Mouse (Mus musculus) spleen, postnatal 4 days (tissue): ENCODE results near the gene Nsun5.

Experiments
- DNase-seq, 2 experiments: peaks; one replicate each; pipeline ENCODE4 v3.0.0; 2022; ENCODE audit warnings: low spot score in 2 of 2

The Nsun5 gene

GRCm38 (mm10) chr5:135373601-135374000 is 3.8 kb downstream of the Nsun5 start:
- DNase-seq = no peak

DNA sequence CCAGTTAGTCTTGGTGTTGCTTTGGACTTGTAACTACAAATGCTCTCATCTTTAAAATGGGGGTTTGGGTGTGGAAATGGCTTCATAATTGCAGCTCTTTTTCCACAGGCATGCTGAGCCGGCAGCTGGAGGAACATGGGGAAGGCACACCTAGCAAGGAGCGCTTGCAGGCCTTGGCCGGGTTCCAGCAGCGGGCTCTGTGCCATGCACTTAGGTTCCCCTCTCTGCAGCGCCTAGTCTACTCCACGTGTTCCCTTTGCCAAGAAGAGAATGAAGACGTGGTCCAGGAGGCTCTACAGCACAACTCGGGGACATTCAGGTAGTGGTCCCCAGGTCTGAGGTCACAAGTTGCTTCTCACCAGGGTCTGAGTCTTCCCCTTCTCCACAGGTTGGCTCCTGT is 5.4 kb downstream of the Nsun5 start:
- DNase-seq = no peak

- DNase-seq = no peak
Measured at GRCm38 (mm10) chr5:135376341-135376740, 6.6 kb downstream of the Nsun5 start.

- DNase-seq = no peak
Measured at GRCm38 (mm10) chr5:135380681-135381080, 10.9 kb downstream of the Nsun5 start.

GRCm38 (mm10) chr5:135381356-135381925 is 11.7 kb downstream of the Nsun5 start:
- DNase-seq = no peak

DNA sequence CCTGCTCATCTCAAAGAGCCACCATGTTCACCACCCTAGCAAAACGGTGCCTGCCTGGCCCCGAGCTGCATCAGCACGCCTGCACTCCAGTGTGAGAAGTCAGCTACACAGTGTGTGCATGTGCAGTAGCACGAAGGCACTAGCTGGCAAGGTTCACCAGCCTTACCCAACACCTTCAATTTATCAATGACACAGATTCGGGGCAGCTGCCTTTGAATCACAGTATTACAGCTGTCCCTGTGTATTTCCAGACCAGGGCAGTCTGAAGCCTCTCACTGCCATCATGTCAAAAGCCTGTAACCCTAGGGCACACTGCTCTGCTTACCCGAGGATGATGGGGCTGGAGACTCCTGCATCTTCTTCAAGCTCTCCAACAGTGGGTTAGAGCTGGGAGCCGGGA is 13.0 kb downstream of the Nsun5 start:
- no peak for DNase-seq

DNA sequence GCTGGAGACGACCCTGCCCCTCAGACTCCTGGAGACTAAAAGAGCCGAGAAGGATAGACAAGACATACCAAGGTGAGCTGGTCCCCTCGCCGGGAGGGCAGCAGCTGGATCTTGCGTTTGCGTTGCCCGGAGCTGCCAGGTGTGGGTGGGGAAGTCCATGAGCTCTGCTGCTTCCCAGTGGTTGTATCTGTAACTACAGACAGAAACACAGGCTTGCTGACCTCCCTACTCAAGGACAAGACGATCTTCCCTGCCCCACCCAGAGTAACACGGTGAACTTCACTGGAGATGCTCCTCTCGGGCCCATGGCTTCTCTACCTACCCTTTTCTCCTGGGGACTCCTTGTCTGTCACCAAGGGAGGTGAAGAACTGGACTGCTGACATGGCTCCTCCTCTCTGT is 14.0 kb downstream of the Nsun5 start:
- no peak for DNase-seq

- peak; percentile 83 to 93 for DNase-seq
Measured at GRCm38 (mm10) chr5:135394004-135394823, 24.5 kb downstream of the Nsun5 start, which contains the start of gene Pom121. TSS of gene Pom121 (minus strand) at chr5:135394546.

DNA sequence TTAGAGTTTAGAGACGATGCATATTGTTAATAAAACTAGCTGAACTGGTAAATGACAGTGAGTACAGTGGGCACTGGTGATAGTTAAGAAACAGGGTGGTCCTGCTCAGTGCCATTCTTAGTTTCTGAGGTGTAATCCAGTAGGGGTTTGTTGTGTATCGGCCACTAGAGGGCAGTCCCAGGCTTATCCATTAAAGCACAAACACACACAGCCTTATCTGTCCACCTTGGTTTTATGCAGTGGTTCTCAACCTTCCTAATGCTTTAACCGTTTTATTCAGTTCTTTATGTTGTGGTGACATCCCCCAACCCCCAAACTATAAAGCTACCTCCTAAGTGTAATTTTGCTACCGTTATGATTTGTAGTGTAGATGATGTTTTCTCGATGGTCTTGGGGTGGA is 26.1 kb downstream of the Nsun5 start:
- DNase-seq = peak; percentile 35 to 73

DNA sequence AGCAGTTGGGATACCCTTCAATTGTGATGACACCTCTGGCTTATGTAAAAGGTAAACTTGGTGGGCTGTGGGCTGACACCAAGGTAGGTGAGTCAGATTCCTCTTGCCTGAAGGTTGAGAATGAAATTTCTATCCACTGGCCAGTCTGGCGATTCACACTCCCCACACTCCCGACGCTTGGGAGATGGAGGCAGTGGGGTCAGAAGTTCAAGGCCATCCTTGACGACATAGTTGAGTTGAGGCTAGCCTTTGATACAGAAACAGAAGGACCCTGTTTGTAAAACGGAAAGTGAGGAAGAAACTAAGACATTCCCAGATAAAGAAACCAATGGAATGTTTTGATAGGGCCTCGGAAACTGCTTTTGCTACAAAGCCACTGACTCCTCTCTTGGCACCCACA is 29.6 kb downstream of the Nsun5 start:
- DNase-seq = no peak

DNA sequence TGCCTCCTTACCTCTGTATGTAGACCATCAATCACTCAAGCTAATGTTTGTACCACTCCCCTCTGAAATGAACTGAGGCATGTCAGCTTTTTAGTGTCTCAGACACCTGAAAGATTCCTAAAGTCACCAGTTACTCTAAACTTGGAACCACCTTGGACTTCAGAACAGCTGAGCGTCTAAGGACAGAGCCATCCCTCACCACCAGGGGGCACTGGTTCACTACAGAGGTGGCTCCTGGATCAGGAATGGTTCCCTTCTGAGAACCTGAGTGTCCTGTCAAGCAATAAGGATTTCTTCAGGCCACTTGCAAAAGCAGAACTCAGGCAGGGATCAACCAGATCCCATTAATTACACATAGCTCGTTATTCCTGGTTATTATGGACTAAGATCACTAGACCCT is 30.5 kb downstream of the Nsun5 start:
- peak; percentile 73 to 91 for DNase-seq

DNA sequence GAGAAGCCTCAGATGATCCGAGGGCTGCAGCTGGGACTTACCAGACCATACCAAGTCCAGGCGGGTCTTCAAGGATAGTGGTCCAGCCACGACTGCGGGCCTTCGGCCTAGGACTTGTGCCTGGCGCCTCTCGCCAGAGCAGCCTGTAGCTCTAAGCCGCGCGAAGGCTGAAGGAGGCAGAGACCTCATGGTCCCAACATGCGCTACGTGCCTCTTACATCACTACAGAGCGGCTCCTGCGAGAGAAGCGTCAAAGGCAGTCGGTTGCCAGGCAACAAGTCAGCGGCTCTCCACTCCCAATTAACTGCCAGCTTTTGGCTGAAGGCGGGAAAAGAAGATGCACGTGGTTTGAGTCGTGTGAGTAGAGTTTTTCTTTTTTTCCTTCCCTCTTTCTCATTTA is 34.9 kb downstream of the Nsun5 start:
- DNase-seq = no peak

DNA sequence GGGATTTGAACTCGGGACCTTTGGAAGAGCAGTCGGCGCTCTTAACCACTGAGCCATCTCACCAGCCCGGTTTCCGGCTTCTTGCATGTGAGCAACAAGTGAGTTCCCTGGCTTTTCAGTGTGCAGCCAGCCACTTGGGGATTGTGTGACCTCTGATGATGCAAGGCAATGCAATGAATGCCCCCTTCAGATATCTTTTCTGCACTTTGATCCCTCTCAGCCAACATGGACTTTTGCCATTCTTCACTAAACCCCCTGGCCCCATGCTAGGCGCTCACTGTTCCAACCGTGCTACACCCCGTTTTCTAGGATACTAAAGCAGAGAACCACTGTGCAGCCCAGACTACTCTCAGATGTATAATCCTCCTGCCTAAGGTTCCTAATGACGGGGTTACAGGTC is 35.7 kb downstream of the Nsun5 start:
- no peak for DNase-seq

DNA sequence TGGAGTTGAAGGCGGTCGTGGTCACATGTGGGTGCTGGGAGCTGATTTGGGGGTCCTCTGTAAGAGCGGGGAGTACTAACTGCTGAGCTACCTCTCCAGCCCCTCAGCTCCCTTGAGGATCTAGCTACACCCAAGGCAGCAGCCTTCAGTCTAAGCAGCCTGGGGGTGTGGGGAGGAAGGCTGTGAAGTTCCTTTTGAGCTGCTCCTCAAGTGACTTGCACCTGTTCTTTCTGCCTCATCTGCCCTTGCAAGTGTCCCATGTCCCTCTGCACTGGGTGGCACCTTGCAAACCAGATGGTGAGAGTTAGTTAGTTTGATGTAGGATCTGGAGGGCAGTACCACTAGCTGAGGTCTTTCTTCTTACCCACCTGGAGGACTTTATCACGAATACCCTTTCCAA is 38.4 kb downstream of the Nsun5 start:
- no peak for DNase-seq

DNA sequence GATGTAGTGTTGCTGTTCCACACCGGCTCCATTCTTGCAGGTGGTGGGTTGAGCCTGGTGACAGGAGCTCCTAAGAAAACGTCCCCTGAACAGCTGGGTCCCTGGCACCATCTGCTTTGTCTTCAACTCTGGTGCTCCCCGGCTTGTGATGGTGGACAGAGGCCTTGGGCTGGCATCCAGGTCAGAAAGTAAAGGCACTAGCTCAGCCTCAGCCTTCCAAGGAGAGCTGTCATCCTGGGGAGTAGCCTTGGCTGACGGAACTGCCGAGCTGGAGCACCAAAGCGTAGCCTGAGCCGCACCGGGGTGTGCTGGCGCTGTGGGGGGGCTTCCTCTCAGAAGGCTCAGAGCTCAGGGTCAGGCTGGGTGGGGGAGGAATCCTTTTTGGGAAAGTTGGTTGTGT is 40.5 kb downstream of the Nsun5 start:
- DNase-seq = no peak
